Mouse (Mus musculus) macrophage (primary cell): Measurements from ENCODE around the gene Csnk1g1. TPM values are rescaled to one million over a fixed set of nuclear protein-coding genes. Genes with fewer than 3 reads are reported as not detected.

Experiments used
- H3K27ac ChIP-seq: fragments of 350-480 bp; formaldehyde crosslinking; 2 replicates; pipeline ENCODE4 v1.9.0; 2021
- H3K36me3 ChIP-seq: fragments of 350-480 bp; formaldehyde crosslinking; 2 replicates; pipeline ENCODE4 v1.9.0; 2021; ENCODE audit errors: inconsistent target
- H3K4me3 ChIP-seq: fragments of 350-480 bp; formaldehyde crosslinking; 2 replicates; pipeline ENCODE4 v1.9.0; 2021; ENCODE audit errors: inconsistent target
- H3K79me2 ChIP-seq: fragments of 350-480 bp; formaldehyde crosslinking; 2 replicates; pipeline ENCODE4 v1.9.0; 2021; ENCODE audit errors: inconsistent target
- WGBS: methylation state at CpG from one replicate; pipeline ENCODE4 v1.1.7; 2026; ENCODE audit warnings: inconsistent platforms; ENCODE audit not compliant: missing documents; 5-methylcytosine and 5-hydroxymethylcytosine counted together
- polyA plus RNA-seq: library from polyadenylated mRNA; stranded (reverse); fragments of 250-400 nt; gene quantifications from 3 replicates; pipeline ENCODE4 v1.2.4, GENCODE M21; 2018; ENCODE audit warnings: inconsistent platforms

The Csnk1g1 gene
- polyA plus RNA-seq, 1 experiment from 2014 or later, result 9.7 TPM

GRCm38 (mm10) chr9:65937566-65937965 lies 28.8 kb downstream of the Csnk1g1 start:
- no peak overlapping the region for H3K4me3 ChIP-seq
- WGBS, result 83% methylated on average over 2 of the region's 2 CpGs

GRCm38 (mm10) chr9:65951082-65951587 lies 42.4 kb downstream of the Csnk1g1 start:
- H3K27ac ChIP-seq, result no peak overlapping the region
- no peak overlapping the region for H3K4me3 ChIP-seq
- no peaks in the 10 kb centered on the region for H3K36me3 ChIP-seq
- H3K79me2 ChIP-seq, result no peaks in the 10 kb centered on the region
- WGBS, result 94% methylated on average over 3 of the region's 3 CpGs

More at GRCm38 (mm10) chr9:65937566-65937965, 28.8 kb downstream of the Csnk1g1 start:
- Histone ChIP-seq H3K79me2 (peaks cover 81% of the 10 kb centered on the region; the same call in 1 of the 2 replicates), H3K27ac (no peak overlapping the region), H3K36me3 (no peaks in the 10 kb centered on the region; the same call in 1 of the 2 replicates)

GRCm38 (mm10) chr9:65970009-65970408 lies 61.3 kb downstream of the Csnk1g1 start:
- H3K4me3 ChIP-seq, result no peak overlapping the region
- H3K27ac ChIP-seq, result no peak overlapping the region
- no peaks in the 10 kb centered on the region for H3K36me3 ChIP-seq
- H3K79me2 ChIP-seq, result no peaks in the 10 kb centered on the region
- 100% methylated on average over 2 of the region's 3 CpGs for WGBS

- 85% methylated on average over 2 of the region's 2 CpGs for WGBS
- Histone ChIP-seq H3K79me2 (no peaks in the 10 kb centered on the region), H3K36me3 (no peaks in the 10 kb centered on the region), H3K27ac (no peak overlapping the region), H3K4me3 (no peak overlapping the region)
These were observed 64.5 kb downstream of the Csnk1g1 start for GRCm38 (mm10) chr9:65973206-65973605.

GRCm38 (mm10) chr9:65975886-65976285 lies 67.2 kb downstream of the Csnk1g1 start:
- Histone ChIP-seq H3K79me2 (no peaks in the 10 kb centered on the region), H3K27ac (no peak overlapping the region), H3K36me3 (no peaks in the 10 kb centered on the region), H3K4me3 (no peak overlapping the region)

- H3K36me3 ChIP-seq, result no peaks in the 10 kb centered on the region
- no peaks in the 10 kb centered on the region for H3K79me2 ChIP-seq
- no peak overlapping the region for H3K4me3 ChIP-seq
- WGBS, result 0% methylated on average over 1 of the region's 1 CpGs
- H3K27ac ChIP-seq, result peak overlapping the region; percentile 46; the same call in 1 of the 2 replicates
These were observed 74.1 kb downstream of the Csnk1g1 start for GRCm38 (mm10) chr9:65982841-65983240.

GRCm38 (mm10) chr9:65987021-65987420 lies 78.3 kb downstream of the Csnk1g1 start:
- Histone ChIP-seq H3K36me3 (no peaks in the 10 kb centered on the region), H3K27ac (no peak overlapping the region), H3K79me2 (no peaks in the 10 kb centered on the region), H3K4me3 (no peak overlapping the region)
- 92% methylated on average over 5 of the region's 5 CpGs for WGBS

GRCm38 (mm10) chr9:65995603-65996376 lies 87.1 kb downstream of the Csnk1g1 start:
- Histone ChIP-seq H3K79me2 (no peaks in the 10 kb centered on the region), H3K27ac (no peak overlapping the region), H3K4me3 (no peak overlapping the region), H3K36me3 (no peaks in the 10 kb centered on the region; the same call in 1 of the 2 replicates)
- WGBS, result 98% methylated on average over 7 of the region's 7 CpGs

GRCm38 (mm10) chr9:65998965-65999364 lies 90.2 kb downstream of the Csnk1g1 start:
- 98% methylated on average over 5 of the region's 5 CpGs for WGBS
- Histone ChIP-seq H3K4me3 (no peak overlapping the region), H3K36me3 (peaks cover 16% of the 10 kb centered on the region; the same call in 1 of the 2 replicates), H3K27ac (no peak overlapping the region), H3K79me2 (no peaks in the 10 kb centered on the region)

- 28% methylated on average over 2 of the region's 4 CpGs for WGBS
These were observed 95.7 kb downstream of the Csnk1g1 start for GRCm38 (mm10) chr9:66004380-66004779.

GRCm38 (mm10) chr9:66007603-66008202 lies 99.0 kb downstream of the Csnk1g1 start:
- Histone ChIP-seq H3K27ac (no peak overlapping the region), H3K79me2 (no peaks in the 10 kb centered on the region), H3K36me3 (peaks cover 32% of the 10 kb centered on the region; the same call in 1 of the 2 replicates), H3K4me3 (no peak overlapping the region)
- 87% methylated on average over 7 of the region's 7 CpGs for WGBS

More at GRCm38 (mm10) chr9:66004380-66004779, 95.7 kb downstream of the Csnk1g1 start:
- H3K36me3 ChIP-seq, result peaks cover 33% of the 10 kb centered on the region; the same call in 1 of the 2 replicates
- no peaks in the 10 kb centered on the region for H3K79me2 ChIP-seq
- H3K4me3 ChIP-seq, result no peak overlapping the region
- no peak overlapping the region for H3K27ac ChIP-seq

GRCm38 (mm10) chr9:66020601-66021000 lies 111.9 kb downstream of the Csnk1g1 start:
- Histone ChIP-seq H3K4me3 (no peak overlapping the region), H3K79me2 (no peaks in the 10 kb centered on the region), H3K36me3 (peaks cover 6% of the 10 kb centered on the region; the same call in 1 of the 2 replicates), H3K27ac (no peak overlapping the region)

GRCm38 (mm10) chr9:66038082-66038481 lies 129.4 kb downstream of the Csnk1g1 start:
- Histone ChIP-seq H3K4me3 (no peak overlapping the region), H3K36me3 (peaks cover 27% of the 10 kb centered on the region), H3K27ac (no peak overlapping the region), H3K79me2 (no peaks in the 10 kb centered on the region)
- 85% methylated on average over 4 of the region's 4 CpGs for WGBS

GRCm38 (mm10) chr9:66038581-66038980 lies 129.9 kb downstream of the Csnk1g1 start:
- WGBS, result 93% methylated on average over 4 of the region's 4 CpGs
- H3K79me2 ChIP-seq, result no peaks in the 10 kb centered on the region
- no peak overlapping the region for H3K4me3 ChIP-seq
- H3K36me3 ChIP-seq, result peaks cover 26% of the 10 kb centered on the region
- no peak overlapping the region for H3K27ac ChIP-seq

GRCm38 (mm10) chr9:66039290-66039689 lies 130.6 kb downstream of the Csnk1g1 start:
- Histone ChIP-seq H3K36me3 (peaks cover 26% of the 10 kb centered on the region), H3K27ac (no peak overlapping the region), H3K79me2 (no peaks in the 10 kb centered on the region), H3K4me3 (no peak overlapping the region)
- WGBS, result 97% methylated on average over 4 of the region's 4 CpGs
